Mouse (Mus musculus): Measurements from ENCODE around the gene Gm3952. TPM values are rescaled to one million over a fixed set of nuclear protein-coding genes. Genes with fewer than 3 reads are reported as not detected.

The Gm3952 gene
- not detected in 2 replicates for polyA plus RNA-seq (2015; fragmentation: Nextera tagmentation; extraction: Ambion mirVana)

DNA sequence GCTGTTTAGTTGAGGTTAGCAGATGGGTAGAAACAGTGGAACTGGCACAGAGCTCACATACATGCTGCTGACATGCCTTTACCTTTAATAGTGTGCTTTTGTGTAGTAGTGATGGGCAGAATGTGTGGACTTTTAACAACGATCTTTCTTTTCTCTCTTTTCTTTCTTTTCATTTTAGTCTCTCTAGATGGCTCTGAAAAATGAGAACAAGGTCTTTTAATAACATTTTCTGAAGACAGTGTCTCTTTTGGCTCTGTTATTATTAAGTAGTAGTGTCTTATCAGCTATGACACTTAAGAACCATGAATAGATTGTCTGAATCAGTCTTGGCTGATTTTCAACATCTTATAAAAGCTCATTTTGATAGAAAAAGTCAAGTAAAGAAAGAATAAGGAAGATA is at the start of gene Gm3952:
Gm3952 (minus strand) TSS at position 101 of the 400 bp plus-strand sequence.
- Histone ChIP-seq H3K9me3 (no peaks in the 10 kb centered on the region), H3K27me3 (no peaks in the 10 kb centered on the region), H3K4me1 (replicated peaks) (no peaks in the 10 kb centered on the region), H3K9ac (no peak within 1 kb of the TSS), H3K4me3 (no peak within 1 kb of the TSS), H3K36me3 (no peaks in the 10 kb centered on the region), H3K27ac (replicated peaks) (no peak within 1 kb of the TSS), H3K4me2 (no peak within 1 kb of the TSS)
- 88% methylated on average over 1 of the region's 1 CpGs for WGBS
- ATAC-seq (ENCODE audit: low read depth) = no peak

DNA sequence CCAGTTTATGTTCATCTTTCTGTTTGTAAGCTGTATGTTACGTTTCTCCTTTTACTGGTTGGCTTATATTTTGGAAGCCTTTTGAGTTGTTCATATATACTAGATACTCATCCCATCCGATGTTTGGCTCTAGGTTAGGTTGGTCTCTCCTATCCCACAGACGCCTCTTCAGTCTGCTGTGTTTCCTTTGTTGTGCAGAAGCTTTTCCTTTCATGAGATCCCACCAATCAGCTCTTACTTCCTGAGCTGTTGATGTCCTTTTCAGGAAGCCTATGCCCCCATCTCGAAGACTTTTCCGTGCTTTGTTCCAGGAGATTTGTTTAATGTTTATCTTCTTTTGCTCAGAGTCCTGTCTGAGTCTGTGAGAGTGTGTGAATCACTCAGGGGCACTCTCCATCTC is 45.3 kb upstream of the Gm3952 start:
- Histone ChIP-seq H3K27ac (replicated peaks) (no peak overlapping the region), H3K9ac (no peak overlapping the region), H3K36me3 (no peaks in the 10 kb centered on the region), H3K27me3 (no peaks in the 10 kb centered on the region), H3K4me1 (replicated peaks) (no peaks in the 10 kb centered on the region), H3K4me2 (no peak overlapping the region), H3K9me3 (no peaks in the 10 kb centered on the region), H3K4me3 (no peak overlapping the region)
- 58% methylated on average over 5 of the region's 5 CpGs for WGBS
- no peak for ATAC-seq (ENCODE audit: low read depth)

DNA sequence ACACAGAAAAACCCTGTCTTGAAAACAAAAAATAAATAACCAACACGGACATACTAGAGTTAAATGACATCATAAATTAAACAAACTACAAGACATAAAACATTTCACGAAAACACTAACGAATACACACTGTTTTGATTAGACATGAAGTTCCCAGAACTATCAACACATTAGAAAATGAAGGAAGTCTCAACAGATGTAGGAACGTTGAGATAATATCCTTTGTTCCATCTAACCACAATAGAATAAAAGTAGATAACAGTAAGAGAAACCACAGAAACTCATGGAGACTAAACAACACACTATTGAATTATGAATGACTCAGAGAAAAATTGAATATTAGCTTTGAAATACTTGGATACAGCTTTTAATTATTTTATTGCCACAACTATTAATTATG is 14.0 kb upstream of the Gm3952 start:
- no peak overlapping the region for H3K27ac ChIP-seq (replicated peaks)
- H3K4me1 ChIP-seq (replicated peaks) = no peaks in the 10 kb centered on the region
- no peaks in the 10 kb centered on the region for H3K27me3 ChIP-seq
- H3K9ac ChIP-seq = no peak overlapping the region
- ATAC-seq (ENCODE audit: low read depth) = no peak
- no peak overlapping the region for H3K4me2 ChIP-seq
- no peak overlapping the region for H3K4me3 ChIP-seq
- WGBS = 84% methylated on average over 4 of the region's 4 CpGs
- H3K36me3 ChIP-seq = no peaks in the 10 kb centered on the region
- H3K9me3 ChIP-seq = no peaks in the 10 kb centered on the region

DNA sequence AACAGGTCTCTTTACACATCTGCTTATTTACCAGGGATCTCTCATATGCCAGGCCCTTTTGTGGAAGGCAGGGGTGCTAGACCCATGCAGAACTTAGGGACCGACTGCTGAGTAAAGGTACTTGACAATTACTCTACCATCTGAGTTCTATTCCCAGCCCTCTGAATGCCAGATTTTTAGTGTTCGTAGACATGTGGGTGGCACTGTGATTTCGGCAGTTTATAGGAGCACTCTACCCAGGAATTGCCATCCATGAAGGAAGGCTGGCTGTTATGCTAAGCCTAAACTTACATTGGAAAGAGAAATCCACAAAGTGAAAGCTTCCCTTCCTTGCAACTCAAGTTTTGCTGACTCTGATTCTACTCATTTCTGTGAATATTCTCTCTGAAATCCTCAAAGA is 62.8 kb downstream of the Gm3952 start:
- peaks cover 66% of the 10 kb centered on the region for H3K36me3 ChIP-seq
- 97% methylated on average over 3 of the region's 3 CpGs for WGBS

DNA sequence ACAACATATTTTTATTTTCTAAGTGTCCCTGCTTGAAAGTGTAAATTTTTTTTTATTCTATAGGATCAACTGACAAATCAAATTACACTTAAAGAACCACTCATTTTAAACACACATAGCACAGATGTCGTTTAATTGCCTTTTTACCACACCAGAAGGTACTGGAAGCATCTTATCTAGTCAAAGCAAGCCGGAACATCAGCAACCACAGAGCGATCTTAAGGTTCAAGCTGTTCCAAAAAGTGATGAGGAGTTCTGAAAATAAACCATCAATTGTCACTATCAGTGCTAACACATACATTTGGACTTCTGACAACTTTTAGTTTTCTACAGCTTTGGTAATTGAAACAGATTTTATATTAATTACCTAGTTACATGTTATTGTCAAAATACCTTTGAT is 64.4 kb downstream of the Gm3952 start:
- Histone ChIP-seq H3K9ac (no peak overlapping the region), H3K36me3 (peaks cover 70% of the 10 kb centered on the region), H3K9me3 (no peaks in the 10 kb centered on the region), H3K27me3 (no peaks in the 10 kb centered on the region), H3K4me2 (no peak overlapping the region), H3K4me3 (no peak overlapping the region), H3K4me1 (replicated peaks) (peaks cover 12% of the 10 kb centered on the region), H3K27ac (replicated peaks) (no peak overlapping the region)
- WGBS = 91% methylated on average over 3 of the region's 3 CpGs
- ATAC-seq (ENCODE audit: low read depth) = no peak

More for the DNA sequence above, 62.8 kb downstream of the Gm3952 start:
- Histone ChIP-seq H3K4me1 (replicated peaks) (peaks cover 12% of the 10 kb centered on the region), H3K9me3 (no peaks in the 10 kb centered on the region), H3K4me2 (no peak overlapping the region), H3K27ac (replicated peaks) (no peak overlapping the region), H3K27me3 (no peaks in the 10 kb centered on the region), H3K9ac (no peak overlapping the region), H3K4me3 (no peak overlapping the region)
- ATAC-seq (ENCODE audit: low read depth) = no peak

DNA sequence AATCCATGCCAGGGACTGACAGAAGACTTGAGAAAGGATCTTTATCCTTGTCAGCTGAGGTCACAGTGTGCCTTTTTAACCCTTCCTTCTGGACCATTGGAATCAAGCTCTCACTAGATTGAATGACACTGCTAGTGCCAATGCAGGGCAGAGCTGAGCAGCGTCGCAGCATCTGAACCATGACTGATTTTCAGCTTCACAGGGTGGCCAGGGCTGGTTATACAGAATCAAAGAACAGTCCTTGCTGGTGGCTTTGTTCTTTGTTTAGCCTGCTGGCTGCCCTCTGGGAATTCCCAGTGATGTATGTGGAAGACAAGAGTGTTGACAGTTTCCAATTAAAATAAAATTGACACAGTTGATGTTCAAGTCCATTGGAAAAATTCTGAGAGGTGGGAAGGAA is 66.2 kb downstream of the Gm3952 start:
- Histone ChIP-seq H3K36me3 (peaks cover 62% of the 10 kb centered on the region), H3K9me3 (no peaks in the 10 kb centered on the region), H3K9ac (no peak overlapping the region), H3K4me3 (no peak overlapping the region), H3K4me1 (replicated peaks) (peaks cover 12% of the 10 kb centered on the region), H3K4me2 (no peak overlapping the region), H3K27ac (replicated peaks) (peak overlapping the region; percentile 62), H3K27me3 (no peaks in the 10 kb centered on the region)
- 8% methylated on average over 2 of the region's 2 CpGs for WGBS
- ATAC-seq (ENCODE audit: low read depth) = peak; percentile 61; the same call in 1 of the 2 replicates

DNA sequence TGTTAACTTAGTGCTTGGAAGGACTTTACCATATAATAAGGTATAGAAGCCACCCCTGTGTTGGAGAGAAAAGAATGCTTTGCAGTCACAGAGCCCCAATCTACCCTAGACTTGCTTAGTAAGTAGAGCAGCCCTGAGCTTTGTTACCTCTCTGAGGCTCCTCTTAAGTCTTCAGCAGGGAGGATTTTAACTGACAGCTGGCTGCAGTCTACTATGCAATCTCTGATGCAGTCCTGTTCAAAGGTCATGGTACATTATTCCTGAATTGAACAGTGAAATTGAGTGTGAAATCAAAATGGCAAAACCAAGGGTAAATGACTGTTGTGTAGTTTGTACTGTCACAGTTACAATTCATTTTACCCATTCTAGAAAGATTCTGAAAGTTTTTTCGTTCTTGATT is 71.3 kb downstream of the Gm3952 start:
- Histone ChIP-seq H3K4me1 (replicated peaks) (peaks cover 10% of the 10 kb centered on the region), H3K27me3 (no peaks in the 10 kb centered on the region), H3K9me3 (no peaks in the 10 kb centered on the region), H3K36me3 (peaks cover 57% of the 10 kb centered on the region), H3K9ac (peak overlapping the region; percentile 38; the same call in 1 of the 2 replicates), H3K27ac (replicated peaks) (no peak overlapping the region), H3K4me3 (no peak overlapping the region), H3K4me2 (no peak overlapping the region)
- 43% methylated on average over 1 of the region's 1 CpGs for WGBS
- ATAC-seq (ENCODE audit: low read depth) = no peak

DNA sequence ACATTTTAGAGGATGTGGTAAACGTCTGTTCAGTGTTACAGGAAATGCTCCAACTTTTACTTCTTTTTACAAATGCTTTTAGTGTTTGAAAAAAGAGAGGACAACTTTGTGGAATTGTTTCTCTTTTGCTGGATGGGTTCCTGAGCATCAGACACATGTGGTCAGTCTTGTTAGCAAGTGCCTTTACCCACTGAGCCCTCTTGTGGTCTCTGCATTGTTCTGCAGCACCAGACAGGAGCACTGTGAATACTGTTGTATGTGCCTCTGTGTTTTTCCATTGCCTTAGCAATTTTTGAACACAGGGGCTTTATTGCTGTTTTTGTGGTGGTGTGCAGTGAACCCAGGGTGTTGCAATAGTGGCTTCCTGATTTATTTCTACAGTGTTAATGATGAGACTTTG is 73.7 kb downstream of the Gm3952 start:
- no peak overlapping the region for H3K27ac ChIP-seq (replicated peaks)
- no peaks in the 10 kb centered on the region for H3K4me1 ChIP-seq (replicated peaks)
- peaks cover 57% of the 10 kb centered on the region for H3K36me3 ChIP-seq
- H3K27me3 ChIP-seq = no peaks in the 10 kb centered on the region
- no peak overlapping the region for H3K4me3 ChIP-seq
- no peak overlapping the region for H3K4me2 ChIP-seq
- H3K9ac ChIP-seq = no peak overlapping the region
- WGBS = 64% methylated on average over 1 of the region's 1 CpGs
- ATAC-seq (ENCODE audit: low read depth) = peak; percentile 50; the same call in 1 of the 2 replicates
- no peaks in the 10 kb centered on the region for H3K9me3 ChIP-seq

DNA sequence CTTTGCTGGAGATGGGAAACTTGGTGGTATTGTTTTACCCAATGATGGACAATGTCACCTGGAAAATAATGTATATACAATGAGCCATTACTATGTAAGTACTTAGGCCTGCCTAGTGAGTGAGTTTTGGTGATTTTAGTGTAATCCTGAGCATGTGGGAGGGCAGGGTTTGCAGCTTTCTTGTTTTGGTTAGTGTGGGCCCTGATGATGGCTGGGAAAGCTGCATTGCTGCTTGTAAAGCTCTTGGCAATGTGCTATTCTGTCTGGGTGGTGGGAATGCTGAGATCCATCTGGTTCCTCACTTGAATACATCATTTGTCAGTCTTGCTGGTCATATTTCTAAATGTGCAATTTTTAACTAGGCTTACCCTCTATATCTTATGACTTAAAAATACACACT is 82.3 kb downstream of the Gm3952 start:
- H3K4me1 ChIP-seq (replicated peaks) = no peaks in the 10 kb centered on the region
- no peak overlapping the region for H3K9ac ChIP-seq
- no peak overlapping the region for H3K27ac ChIP-seq (replicated peaks)
- H3K27me3 ChIP-seq = no peaks in the 10 kb centered on the region
- H3K9me3 ChIP-seq = no peaks in the 10 kb centered on the region
- peaks cover 75% of the 10 kb centered on the region for H3K36me3 ChIP-seq
- no peak overlapping the region for H3K4me3 ChIP-seq
- no peak for ATAC-seq (ENCODE audit: low read depth)
- no peak overlapping the region for H3K4me2 ChIP-seq

DNA sequence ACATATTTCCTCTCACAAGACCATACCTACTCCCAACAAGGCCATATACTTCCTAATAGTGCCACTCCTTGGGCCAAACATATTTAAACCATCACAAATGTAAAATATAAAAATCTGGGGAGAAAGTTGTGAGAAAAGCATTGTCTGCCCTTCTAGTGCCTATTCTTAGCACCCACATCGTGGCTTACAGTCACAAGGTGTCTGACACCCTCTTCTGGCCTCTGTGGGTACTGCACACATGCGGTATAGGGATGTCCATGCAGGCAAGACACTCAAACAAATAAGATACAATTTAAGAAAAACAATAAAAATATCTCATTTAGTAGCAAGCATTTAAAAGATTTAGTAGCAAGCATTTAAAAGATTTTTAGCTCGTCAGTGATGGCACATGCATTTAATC is 89.2 kb downstream of the Gm3952 start:
- WGBS = 54% methylated on average over 3 of the region's 3 CpGs
- Histone ChIP-seq H3K9me3 (no peaks in the 10 kb centered on the region), H3K36me3 (peaks cover 56% of the 10 kb centered on the region), H3K4me3 (no peak overlapping the region), H3K9ac (no peak overlapping the region), H3K27me3 (no peaks in the 10 kb centered on the region), H3K27ac (replicated peaks) (no peak overlapping the region), H3K4me2 (no peak overlapping the region), H3K4me1 (replicated peaks) (0 out of 2 replicates have a peak, but pooled peaks cover 5% of the 10 kb centered on the region)
- ATAC-seq (ENCODE audit: low read depth) = no peak

DNA sequence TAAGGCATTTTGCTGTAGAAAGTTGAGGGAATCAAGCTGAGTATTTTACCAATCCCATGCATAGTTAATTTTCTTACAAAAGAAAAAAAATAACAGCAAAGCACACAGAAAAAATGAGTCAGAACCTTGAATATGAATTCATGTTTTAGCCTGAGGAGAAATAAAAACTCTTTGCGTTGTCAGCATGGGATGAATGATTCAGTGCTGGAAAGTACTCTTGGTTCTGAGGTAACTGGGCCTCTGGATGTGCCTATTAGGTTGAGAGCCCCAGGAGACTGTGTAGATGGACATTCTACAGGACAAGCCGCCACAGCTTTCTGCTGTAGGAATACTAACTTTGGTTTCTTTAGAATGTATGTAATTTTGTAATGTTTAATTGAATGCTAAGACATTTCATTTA is 93.7 kb downstream of the Gm3952 start:
- Histone ChIP-seq H3K4me2 (no peak overlapping the region), H3K9me3 (no peaks in the 10 kb centered on the region), H3K4me1 (replicated peaks) (0 out of 2 replicates have a peak, but pooled peaks cover 9% of the 10 kb centered on the region), H3K27me3 (no peaks in the 10 kb centered on the region), H3K27ac (replicated peaks) (no peak overlapping the region), H3K36me3 (peaks cover 21% of the 10 kb centered on the region), H3K9ac (no peak overlapping the region), H3K4me3 (no peak overlapping the region)
- ATAC-seq (ENCODE audit: low read depth) = no peak
- 86% methylated on average over 2 of the region's 2 CpGs for WGBS

DNA sequence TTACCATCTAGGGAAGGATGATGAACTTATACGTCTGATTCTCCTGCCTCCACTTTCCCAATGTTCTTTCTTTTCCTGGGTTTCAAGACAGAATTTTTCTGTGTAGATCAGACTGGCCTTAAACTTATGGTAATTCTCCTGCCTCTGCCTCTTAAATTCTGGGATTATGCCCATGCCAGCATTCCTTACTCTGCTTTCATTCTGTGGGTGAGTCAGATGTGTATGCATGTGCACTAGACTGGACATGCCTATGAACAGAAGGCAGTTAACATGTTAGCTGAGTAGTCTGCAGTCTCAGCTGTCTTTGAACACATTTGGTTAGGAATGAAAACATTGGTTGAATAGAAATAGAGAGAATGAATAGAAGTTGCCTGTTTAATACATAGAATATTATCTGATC is 94.1 kb downstream of the Gm3952 start:
- H3K27me3 ChIP-seq = no peaks in the 10 kb centered on the region
- ATAC-seq (ENCODE audit: low read depth) = no peak
- H3K4me3 ChIP-seq = no peak overlapping the region
- 0 out of 2 replicates have a peak, but pooled peaks cover 9% of the 10 kb centered on the region for H3K4me1 ChIP-seq (replicated peaks)
- H3K36me3 ChIP-seq = peaks cover 21% of the 10 kb centered on the region
- no peak overlapping the region for H3K4me2 ChIP-seq
- H3K9me3 ChIP-seq = no peaks in the 10 kb centered on the region
- no peak overlapping the region for H3K9ac ChIP-seq
- 100% methylated on average over 1 of the region's 1 CpGs for WGBS
- no peak overlapping the region for H3K27ac ChIP-seq (replicated peaks)

DNA sequence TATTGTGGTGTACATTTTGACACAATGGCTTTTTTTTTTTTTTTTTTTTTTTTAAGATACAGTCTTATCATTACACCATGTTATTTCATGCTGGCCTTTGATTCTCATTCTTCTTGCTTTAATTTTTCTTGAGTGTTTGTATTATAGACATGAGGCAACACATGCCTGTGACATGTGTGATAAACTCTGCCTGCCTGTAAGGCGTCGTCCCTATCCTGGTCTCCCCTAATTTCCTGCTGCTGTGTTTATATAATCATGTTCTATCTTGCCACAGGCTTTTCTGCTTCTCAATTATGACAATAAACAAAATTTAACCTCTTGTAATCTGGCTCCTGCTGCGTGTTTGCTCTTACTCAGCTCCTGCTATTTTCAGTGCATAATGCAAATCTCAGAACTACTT is 100.5 kb downstream of the Gm3952 start:
- H3K4me2 ChIP-seq = no peak overlapping the region
- H3K4me1 ChIP-seq (replicated peaks) = peaks cover 1% of the 10 kb centered on the region; the same call in 1 of the 2 replicates
- no peak overlapping the region for H3K27ac ChIP-seq (replicated peaks)
- ATAC-seq (ENCODE audit: low read depth) = no peak
- H3K36me3 ChIP-seq = no peaks in the 10 kb centered on the region
- H3K9ac ChIP-seq = no peak overlapping the region
- no peaks in the 10 kb centered on the region for H3K9me3 ChIP-seq
- H3K4me3 ChIP-seq = no peak overlapping the region
- no peaks in the 10 kb centered on the region for H3K27me3 ChIP-seq
- WGBS = 87% methylated on average over 3 of the region's 3 CpGs
